Mouse (Mus musculus): Measurements from ENCODE around the gene Inf2.

Gene Inf2

DNA sequence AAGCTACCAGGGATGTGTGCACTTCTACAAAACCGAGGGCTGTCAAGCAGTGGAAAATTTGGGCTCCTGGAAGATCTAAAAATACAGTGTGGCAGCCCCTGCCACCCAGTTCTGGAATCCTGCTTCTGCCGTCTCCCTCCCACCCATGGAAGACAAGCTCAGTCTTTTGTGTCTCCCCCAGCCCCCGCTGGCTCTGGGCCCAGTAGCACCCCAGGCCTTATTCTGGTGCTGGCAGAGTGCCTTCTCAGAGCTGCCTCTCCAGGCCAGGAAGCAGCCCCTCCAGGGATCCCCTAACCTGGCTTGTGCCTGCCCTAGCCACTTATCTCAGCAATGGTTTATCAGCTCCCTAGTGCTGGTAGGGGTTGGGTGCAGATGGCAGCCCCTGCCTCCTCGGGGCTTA is 6.4 kb downstream of the Inf2 start:
- no peak for DNase-seq (ENCODE audit: low spot score in 2 of 2)

DNA sequence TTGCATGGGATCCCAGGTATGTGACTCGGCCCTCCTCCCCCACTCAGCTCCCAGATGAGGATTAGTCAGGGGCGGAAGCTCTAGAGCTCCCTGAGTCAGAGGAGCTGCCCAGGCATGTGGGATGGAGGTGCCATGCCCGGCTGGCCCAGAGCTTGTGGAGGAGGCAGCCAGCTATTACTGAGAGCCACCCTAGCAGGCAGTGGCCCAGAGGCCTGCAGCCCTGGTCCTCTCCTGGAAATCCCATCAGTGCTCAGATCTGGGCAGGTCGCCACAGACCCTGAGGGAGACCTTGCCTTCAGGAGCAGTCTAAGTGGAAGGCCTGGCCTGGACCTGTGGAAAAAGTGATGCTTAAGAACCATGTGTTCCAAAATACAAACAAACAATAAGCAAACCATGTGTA is 7.0 kb downstream of the Inf2 start:
- no peak for DNase-seq (ENCODE audit: low spot score in 2 of 2)

DNA sequence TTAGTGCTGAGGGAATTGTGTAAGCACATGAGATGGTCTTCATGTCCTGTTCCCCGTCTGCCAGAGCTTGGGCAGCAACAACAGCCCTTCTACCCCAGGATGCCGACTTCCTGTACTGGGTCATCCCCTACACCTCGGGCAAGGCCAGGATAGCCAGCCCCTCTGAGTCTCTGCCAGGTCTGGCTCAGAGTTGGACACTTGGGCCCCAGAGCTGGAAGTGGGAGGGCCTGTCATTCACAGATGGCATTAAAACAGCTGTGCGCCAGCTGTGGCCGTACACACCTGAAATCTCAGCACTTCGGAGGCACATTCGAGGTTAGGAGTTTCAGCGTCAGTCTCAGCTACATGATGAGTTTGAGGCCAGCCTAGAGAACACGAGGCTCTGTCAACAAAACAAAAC is 7.9 kb downstream of the Inf2 start:
- no peak for DNase-seq (ENCODE audit: low spot score in 2 of 2)

DNA sequence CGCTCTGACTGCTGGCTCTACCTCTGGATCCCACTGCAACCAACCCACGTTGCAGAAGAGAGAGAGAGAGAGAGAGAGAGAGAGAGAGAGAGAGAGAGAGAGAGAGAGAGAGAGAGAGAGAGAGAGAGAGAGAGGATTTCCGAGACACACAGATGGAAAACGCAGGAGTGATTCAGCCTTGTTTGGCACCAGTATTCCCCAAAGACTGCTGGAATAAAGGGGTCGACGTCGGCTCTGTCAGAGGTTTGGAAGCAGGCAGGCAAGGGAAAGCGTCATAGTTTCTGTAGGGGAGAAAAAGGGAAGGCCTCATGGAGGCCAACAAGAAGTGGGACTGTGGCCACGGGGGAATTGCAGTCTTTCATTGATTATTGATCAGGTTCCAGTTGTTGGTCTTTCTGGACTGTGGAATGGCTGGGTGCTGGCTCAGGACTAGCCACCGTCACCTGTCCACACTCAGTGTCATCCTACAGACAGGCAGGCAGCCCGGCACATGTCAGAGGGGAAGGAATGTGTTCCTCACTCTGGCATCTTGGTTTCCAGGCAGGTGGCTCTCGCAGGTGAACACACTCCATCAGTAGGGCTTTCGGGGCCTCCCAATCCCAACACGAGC is 8.4 kb downstream of the Inf2 start:
- DNase-seq (ENCODE audit: low spot score in 2 of 2), result no peak

DNA sequence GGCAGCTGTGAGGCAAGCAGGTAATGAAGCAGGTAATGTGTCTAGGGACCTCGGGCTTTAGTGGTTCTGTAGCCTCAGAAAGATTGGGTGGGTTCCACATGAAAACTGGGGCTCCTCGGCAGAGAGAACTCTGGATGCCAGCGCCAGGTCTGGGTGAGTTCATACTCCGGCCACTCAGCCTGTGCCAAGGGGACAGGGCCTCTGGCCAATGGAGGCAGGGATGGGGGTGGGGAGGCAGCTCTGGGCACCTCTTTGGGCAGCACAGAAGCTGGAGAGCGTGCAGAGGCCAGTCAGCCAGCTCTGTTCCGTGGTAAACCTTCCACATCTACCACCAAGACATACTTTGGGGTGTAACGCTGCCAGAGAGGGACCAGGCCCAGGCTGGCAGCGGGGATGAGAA is 9.0 kb downstream of the Inf2 start:
- DNase-seq (ENCODE audit: low spot score in 2 of 2), result no peak

DNA sequence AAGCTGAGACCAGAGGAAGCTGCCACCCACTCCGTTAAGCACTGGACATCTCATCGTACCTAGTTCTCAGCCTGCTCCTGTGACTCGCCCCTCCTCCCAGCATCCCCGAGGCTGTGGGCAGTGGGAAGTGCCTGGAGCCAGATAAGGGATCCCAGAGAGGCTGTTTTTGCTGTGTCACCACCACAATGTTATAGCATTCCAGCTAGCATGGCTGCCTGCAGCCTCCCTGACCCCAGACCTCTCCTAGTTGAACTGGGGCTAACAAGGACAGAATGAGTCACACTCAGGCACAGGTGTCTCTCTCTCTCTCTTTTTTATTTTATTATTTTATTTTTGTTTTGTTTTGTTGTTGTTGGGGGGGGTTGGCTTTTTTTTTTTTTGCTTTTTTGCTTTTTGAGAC is 10.6 kb downstream of the Inf2 start:
- no peak for DNase-seq (ENCODE audit: low spot score in 2 of 2)

DNA sequence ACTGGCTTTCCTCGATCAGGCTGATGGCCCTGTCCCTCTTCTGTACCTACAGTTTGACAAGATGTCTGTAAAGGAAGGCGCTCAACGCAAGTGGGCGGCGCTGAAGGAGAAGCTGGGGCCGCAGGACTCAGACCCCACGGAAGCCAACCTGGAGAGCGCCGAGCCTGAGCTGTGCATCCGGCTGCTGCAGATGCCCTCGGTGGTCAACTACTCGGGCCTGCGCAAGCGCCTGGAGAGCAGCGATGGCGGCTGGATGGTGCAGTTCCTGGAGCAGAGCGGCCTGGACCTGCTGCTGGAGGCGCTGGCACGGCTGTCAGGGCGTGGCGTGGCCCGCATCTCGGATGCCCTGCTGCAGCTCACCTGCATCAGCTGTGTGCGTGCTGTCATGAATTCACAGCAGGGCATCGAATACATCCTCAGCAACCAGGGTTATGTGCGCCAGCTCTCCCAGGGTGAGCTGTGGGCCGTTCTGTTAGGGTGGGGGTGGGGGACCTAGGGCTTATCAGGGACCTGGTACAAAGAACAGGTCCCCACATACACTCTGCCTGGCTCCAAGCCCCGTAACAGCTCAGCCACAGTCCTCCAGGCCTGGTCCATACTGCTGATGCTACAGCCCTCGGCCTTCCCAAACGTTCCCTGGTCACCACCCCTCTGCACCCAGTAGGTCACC is 11.5 kb downstream of the Inf2 start:
- DNase-seq (ENCODE audit: low spot score in 2 of 2), result no peak

DNA sequence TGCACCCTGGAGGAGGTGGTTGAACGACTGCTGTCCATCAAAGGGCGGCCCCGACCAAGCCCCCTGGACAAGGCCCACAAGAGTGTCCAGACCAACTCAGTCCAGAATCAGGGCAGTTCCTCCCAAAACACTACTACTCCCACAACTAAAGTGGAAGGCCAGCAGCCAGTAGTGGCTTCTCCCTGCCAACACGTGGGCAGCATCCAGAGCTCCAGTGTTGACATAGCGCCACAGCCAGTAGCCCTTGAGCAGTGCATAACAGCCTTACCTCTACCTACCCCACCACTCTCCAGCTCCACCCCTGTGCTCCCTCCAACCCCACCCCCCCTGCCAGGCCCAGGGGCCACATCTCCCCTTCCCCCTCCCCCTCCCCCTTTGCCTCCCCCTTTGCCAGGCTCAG is 15.4 kb downstream of the Inf2 start:
- DNase-seq (ENCODE audit: low spot score in 2 of 2), result no peak

DNA sequence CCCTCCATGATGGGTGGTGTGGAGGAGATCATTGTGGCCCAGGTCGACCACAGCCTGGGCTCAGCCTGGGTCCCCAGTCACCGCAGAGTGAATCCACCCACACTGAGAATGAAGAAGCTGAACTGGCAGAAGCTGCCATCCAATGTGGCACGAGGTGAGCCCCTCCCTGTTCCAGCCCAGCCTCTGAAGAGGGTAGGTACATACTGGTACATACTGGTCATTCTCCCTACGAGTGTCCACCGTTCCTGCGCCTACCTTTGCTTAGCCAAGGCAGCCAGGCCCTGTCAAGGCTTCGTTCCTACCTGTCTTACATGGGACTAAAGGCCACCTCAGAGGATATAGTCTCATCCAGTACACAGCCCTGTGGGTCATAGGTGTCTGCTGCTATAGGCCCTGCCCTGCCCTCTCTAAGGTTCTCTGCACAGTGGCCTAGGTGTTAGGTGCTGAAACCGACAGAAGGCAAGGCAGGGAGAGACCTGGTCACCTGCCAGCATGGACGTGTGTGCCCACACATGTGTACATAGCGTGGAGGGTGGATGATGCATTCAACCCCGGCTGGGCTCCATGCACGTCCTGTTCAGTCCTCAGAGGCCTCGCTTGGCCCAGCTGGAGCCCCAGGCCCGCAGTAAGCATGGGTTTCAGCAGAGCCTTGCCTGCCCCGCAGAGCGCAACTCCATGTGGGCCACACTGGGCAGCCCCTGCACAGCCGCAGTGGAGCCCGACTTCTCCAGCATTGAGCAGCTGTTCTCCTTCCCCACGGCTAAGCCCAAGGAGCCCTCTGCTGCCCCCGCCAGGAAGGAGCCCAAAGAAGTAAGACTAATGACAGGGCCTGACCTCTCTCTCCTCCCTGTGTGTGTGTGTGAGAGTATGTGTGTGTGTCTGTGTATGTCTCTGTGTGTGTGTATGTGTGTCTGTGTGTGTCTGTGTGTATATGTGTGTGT is 16.4 kb downstream of the Inf2 start:
- DNase-seq (ENCODE audit: low spot score in 2 of 2), result peak in 1 of 2 experiments; percentile 46

DNA sequence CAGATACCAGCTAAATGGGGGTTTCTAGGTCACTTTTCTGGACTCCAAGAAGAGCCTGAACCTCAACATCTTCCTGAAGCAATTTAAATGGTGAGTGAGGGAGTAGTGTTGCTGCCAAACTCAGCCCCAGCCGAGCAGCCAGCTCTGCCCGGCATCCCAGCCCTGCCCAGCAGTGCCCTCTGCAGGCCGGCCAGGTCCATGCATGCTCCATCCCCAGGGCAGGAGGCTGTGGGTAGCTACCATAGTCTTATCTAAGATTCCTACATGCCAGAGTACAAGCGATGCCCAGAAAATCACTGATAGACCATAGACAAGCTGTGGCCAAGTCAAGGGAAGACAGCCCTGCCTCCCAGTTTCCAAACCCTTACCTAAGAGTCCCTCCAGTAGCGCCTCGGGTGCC is 17.2 kb downstream of the Inf2 start:
- DNase-seq (ENCODE audit: low spot score in 2 of 2), result peak; percentile 61 to 66

DNA sequence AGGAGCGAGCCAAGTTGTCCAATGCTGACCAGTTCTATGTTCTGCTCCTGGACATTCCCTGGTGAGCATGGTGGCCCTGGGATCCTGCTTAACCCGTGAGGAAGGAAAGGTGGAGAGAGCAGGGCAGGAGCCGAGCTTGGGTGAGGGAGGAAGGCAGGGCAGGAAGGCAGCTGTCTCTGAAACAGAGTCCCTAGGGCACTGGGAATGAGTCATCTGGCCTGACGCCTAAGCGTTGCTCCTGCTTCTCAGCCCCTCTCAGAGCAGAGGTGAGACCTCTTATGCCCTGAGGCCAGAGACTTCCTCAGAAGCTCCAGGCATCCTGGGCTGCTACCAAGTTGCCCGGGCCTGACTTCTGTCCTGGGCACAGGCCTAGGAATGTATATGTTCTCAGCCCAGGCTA is 18.4 kb downstream of the Inf2 start:
- no peak for DNase-seq (ENCODE audit: low spot score in 2 of 2)

DNA sequence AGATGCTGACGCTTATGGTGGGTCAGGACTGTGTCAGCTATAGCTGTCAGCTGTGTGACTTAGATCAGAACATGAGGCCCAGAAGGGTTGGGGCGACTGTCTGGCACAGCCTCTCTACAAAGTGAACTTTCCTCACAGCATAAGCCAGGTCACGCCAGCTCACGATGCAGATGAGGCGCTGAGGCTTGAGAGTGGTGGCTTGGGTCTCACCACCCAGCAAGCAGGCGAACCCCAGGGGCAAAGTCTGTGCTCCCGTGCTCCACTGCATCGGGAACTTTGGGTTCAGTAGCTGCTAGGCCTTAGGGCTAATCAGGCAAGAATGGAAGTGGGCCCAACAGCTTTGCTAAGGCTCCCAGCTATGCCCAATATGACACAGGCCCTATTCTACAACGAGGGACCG is 20.4 kb downstream of the Inf2 start:
- DNase-seq (ENCODE audit: low spot score in 2 of 2), result no peak

DNA sequence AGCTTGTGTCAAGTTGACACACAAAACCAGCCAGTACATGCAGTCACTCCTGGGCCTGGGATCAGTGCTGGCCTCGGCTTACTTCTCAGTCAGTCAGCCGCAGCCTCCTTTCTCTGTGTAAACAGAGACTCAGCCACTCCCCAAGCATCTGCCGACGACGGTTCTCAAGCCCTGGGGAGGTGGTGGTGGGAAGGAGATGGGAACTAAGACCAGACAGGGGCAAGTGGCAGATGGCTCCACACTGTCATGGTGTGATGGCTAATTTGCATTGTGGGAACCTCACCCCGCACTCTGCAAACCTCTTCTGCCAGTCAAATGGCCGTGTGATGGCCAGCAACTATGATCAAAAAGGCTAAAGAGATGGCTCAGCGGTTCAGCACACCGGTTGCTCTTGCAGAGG is 28.1 kb downstream of the Inf2 start:
- peak; percentile 45 to 52 for DNase-seq (ENCODE audit: low spot score in 2 of 2)

DNA sequence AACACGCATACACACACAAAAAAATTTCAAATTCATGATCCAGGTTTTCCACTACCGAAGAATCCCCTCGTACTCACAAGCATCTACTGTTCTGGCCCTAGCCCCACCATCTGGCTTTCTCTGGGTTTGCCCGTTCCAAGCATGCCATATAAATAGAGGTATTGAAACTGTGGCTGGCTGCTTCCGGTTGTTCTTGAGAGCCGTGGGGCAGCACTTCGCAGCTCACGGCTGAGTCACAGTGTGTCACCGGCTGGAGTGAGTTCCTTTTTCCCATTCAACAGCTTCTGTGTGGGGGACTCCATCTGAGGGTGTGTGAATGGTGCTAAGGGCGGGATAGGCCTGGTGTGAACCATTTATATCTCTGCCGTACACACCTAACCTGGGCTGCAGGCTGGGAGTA is 28.6 kb downstream of the Inf2 start:
- peak; percentile 72 to 76 for DNase-seq (ENCODE audit: low spot score in 2 of 2)

DNA sequence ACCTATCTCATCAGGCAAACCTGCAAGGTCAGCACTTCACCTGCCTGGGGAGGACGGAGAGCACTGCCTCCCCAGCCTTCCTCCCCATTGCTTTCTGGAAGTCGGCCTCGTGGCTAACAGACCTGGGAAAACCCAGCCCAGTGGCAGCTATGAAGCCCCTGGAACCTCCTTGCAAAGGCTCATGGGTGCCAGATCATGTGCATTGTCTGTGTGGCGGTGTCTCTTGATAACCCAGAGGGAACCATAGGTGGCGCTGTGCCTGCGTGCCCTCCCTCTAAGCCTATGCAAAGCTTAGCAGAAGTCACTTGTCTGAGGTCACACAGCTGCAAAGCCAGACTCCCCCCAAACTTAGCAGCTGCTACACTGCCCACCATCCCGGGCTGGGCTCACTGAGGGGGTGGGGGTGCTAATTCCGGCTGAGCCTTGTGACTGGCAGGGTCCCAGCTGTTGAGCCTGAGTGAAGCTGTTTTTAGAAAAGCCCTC is 29.4 kb downstream of the Inf2 start:
- peak; percentile 83 to 86 for DNase-seq (ENCODE audit: low spot score in 2 of 2)

DNA sequence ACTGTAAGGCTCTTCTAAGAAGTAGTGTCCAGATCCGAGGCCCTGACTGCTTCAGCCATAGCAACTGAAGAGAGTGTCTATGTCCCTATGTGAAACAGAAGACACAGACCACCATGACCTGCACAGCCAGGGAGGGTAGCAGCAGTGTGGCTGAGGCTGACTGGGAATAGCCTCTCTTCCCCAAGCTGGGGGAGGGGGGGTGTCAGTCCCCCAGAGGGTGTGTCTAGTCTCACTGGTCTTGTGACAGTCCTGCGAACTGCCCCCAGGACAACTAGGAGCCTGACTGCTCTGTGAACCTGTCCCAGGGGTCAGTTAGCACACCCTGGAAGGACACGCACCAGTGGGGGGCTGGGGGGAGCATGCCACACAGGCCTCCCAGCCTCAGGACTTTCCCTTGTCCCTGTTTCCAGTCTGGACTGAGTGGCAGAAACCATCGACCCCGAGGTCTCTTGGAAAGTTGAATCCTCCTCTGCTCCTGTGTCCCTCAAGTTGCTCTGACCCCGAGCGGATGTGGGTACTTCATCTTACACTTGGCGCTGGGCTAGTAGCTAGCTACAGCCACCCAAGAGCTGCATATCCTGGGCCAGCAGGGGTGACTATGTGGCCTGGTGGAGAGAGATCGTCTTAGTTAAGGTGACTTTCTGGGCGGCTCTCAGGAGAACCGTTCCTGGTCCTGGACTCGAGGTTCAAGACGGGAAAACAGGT is 30.5 kb downstream of the Inf2 start:
- DNase-seq (ENCODE audit: low spot score in 2 of 2), result peak; percentile 50 to 58

DNA sequence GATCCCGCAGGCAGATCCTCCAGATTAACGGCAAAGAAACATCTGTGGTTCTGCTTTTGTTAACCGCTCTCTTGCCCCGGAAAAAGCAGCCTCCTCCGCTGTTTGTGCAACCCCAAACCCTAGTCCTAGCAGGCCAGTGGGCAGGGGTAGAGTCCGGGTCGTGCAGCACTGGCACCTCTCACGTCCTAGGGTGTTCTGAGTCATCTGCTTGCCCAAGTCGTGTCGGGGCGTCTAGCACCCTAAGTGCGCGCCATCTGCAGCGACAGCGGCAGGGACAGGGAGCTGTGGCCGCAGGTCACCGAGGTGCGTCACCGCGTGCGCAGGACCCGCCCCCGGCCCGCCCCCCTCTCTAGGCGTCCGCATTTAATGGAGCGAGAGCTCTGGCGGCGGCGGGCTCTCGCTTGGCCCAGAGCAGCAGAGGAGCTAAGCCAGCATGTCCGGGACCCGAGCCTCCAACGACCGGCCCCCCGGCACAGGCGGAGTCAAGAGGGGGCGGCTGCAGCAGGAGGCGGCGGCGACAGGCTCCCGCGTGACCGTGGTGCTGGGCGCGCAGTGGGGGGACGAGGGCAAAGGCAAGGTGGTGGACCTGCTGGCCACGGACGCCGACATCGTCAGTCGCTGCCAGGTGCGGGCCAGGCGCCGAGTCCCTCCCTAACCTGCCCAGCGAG is 31.2 kb downstream of the Inf2 start, which contains the start of gene Adssl1:
TSS of gene Adssl1 (plus strand) at position 360 of the 668 bp plus-strand sequence.
- DNase-seq (ENCODE audit: low spot score in 2 of 2), result peak; percentile 61 to 64

DNA sequence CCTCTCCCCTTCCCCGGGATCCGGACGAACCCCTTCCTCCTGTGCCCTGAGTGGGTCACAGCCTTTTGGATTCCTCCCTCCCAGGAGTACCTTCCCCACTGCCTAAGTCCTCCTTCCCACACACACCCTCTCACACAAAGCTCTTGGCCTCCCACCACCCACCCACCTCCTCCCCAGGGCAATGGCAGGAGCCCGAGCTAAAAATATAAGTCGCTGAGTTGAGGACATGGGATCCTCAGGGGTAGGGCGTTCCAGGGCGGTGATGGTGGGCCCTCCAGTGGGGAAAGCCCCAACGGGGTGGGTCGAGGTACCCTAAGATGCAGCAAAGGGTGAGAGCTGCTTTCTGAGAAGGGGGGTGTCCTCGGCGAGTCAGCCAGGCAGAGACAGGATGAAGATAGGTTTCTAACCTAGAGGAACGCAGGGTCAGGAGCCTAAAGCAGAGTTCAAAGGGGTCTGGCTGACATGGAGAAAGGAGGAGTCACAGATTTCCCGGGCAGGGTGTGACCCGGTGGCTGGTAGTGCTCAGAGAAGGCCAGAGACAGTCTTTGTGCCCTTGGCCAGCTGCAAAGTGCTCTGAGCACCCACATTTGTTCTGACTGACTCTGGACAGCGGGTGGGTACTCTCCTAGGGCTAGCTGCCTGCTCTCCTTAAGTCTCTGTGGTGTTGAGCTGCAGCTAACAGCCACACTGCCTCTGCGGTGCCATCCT is 31.9 kb downstream of the Inf2 start:
- no peak for DNase-seq (ENCODE audit: low spot score in 2 of 2)

DNA sequence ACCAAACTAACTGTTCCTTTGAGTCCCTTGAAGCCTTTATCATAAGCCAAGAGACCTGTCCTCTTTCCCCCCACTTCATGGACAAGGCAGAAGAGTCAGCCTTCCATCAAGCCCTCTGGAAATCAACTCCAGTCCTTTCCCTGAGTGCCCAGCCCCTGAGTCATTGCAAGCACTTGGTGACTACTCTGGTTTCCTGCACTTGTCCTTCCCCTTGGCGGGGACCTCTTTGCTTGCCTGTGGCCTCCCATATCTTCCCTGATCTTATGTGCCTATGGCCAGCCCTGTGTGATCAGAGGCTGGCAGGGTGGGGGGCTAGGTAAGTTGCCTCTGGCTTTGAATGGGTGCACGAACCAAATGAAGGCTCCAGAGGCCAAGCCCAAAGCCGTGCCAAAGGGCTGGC is 33.3 kb downstream of the Inf2 start:
- DNase-seq (ENCODE audit: low spot score in 2 of 2), result no peak

DNA sequence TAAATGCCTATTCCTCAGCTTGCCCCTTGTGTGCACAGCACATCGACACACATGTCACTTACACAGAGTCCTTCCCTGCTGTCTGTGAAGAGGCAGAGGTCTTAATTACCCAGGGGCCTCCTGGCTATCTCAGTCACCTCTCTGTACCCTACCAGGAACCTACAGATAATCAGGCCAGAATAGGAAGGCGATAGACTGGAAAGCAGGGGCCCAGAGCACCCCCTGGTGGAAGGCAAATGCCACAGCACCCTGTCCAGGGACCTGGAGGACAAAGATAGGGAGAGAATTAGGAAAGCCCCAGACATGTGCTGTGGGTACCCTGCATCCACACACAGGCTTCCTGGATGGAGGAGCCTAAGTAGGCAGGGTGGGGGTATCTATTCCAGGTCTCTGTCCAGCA is 35.2 kb downstream of the Inf2 start:
- peak; percentile 40 to 68 for DNase-seq (ENCODE audit: low spot score in 2 of 2)

DNA sequence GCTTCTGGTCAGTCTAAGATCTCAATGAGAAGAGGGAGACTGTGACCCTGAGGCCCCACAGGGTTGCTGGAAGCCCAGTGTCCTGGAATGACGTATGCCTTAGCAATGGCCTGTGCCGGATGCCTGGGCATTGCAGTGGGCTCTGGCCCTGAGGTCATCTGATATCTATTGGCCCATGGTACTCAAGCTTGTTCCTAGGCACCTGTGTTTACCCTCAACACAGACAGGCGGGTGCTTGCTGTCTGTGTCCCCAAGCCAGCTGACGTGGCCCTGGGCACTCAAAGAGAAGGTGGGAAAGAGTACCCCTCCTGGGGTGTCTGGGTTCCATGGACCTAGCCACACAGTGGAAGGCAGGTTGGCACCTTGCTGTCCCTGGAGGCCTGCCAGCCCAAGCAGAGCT is 37.1 kb downstream of the Inf2 start:
- DNase-seq (ENCODE audit: low spot score in 2 of 2), result no peak
